In the genomic region with DNA sequence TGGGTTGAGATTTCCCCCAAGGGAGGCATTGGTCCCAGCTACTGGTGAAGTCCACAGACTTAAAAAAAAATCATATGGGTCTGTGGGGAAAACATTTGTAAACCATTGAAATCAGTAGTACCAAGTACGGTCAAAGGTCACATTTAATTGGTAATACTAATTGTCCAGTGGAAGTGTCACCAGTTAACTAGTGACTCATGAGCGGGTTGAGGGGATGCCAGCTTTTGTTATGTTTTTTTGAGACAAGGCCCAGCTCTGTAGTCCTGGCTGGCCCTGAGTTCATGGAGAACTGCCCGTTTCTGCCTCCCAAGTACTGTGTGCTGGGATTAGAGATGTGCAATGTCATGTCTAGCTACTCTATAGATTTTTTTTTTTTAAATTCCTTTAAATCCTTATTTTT, we compare ENCODE assay signal across 27 mouse cellular contexts.
"Had no signal": no experiment of that assay in that cellular context is flagged by ENCODE, and none has a peak within 500 bp of the region (broad histone marks: within the 10 kb centered on the region; RNA-seq: fewer than 3 reads in every experiment).

No protein-coding gene starts in this region.

- DNase-seq: gastrocnemius, adult 2 months; gastrocnemius, postnatal 10 days; gastrocnemius, postnatal 25 days; heart, adult 2 months; heart, postnatal 10 days; heart, postnatal 4 days; kidney, adult 18-20 months; kidney, postnatal 10 days; kidney, postnatal 4 days; liver; liver, embryonic 13.5 days had no signal

- H3K27ac ChIP-seq: gastrocnemius, adult 2 months; heart, adult 2 months; hindbrain, embryonic 10.5 days; hindbrain, embryonic 12.5 days; hindbrain, embryonic 14.5 days; intestine, embryonic 15.5 days; kidney, embryonic 15.5 days; layer of hippocampus, adult 2 months; left cerebral cortex, adult 2 months; limb, embryonic 10.5 days; limb, embryonic 12.5 days; liver, embryonic 13.5 days; liver, embryonic 15.5 days had no signal

- H3K9ac ChIP-seq: heart, embryonic 12.5 days; hindbrain, embryonic 12.5 days; hindbrain, embryonic 14.5 days; intestine, embryonic 15.5 days; kidney, embryonic 15.5 days; limb, embryonic 12.5 days; liver, embryonic 13.5 days; liver, embryonic 15.5 days had no signal

- H3K4me3 ChIP-seq: gastrocnemius, adult 2 months; heart, adult 2 months; heart, embryonic 12.5 days; hindbrain, embryonic 10.5 days; hindbrain, embryonic 12.5 days; intestine, embryonic 15.5 days; kidney, embryonic 15.5 days; layer of hippocampus, adult 2 months; left cerebral cortex, adult 2 months; limb, embryonic 10.5 days; limb, embryonic 12.5 days; liver, embryonic 13.5 days; liver, embryonic 15.5 days had no signal

- H3K27me3 ChIP-seq: heart, embryonic 12.5 days; hindbrain, embryonic 12.5 days; intestine, embryonic 15.5 days; kidney, embryonic 15.5 days; limb, embryonic 12.5 days; liver, embryonic 13.5 days; liver, embryonic 15.5 days had no signal

- H3K9me3 ChIP-seq: heart, embryonic 12.5 days; hindbrain, embryonic 10.5 days; hindbrain, embryonic 12.5 days; intestine, embryonic 15.5 days; kidney, embryonic 15.5 days; limb, embryonic 10.5 days; limb, embryonic 12.5 days; liver, embryonic 13.5 days; liver, embryonic 15.5 days had no signal

- H3K4me2 ChIP-seq: heart, embryonic 12.5 days; hindbrain, embryonic 12.5 days; hindbrain, embryonic 14.5 days; intestine, embryonic 15.5 days; kidney, embryonic 15.5 days; limb, embryonic 12.5 days; liver, embryonic 11.5 days; liver, embryonic 13.5 days; liver, embryonic 15.5 days had no signal

- ATAC-seq: forebrain, embryonic 16.5 days; hindbrain, embryonic 16.5 days; inflammation-experienced regulatory T-cells, adult 6 months; intestine, embryonic 15.5 days; intestine, postnatal 0 days had no signal
